Mouse (Mus musculus) limb, embryonic 13.5 days (tissue): ENCODE data around the gene Gltp. TPM values are rescaled to one million over a fixed set of nuclear protein-coding genes. Genes with fewer than 3 reads are reported as not detected.

Experiments
- ATAC-seq: fragments of 200-750 bp; cut with Nextera tagmentation; 2 replicates; pipeline ENCODE4 v1.8.0; 2017; ENCODE audit warnings: low read depth, moderate number of reproducible peaks, moderate TSS enrichment; ENCODE audit not compliant: low FRiP score
- H3K27ac ChIP-seq: fragments of 300-500 bp; sonication (generic); 2 replicates; pipeline ENCODE4 v1.5.1; 2015; ENCODE audit warnings: inconsistent platforms, mild to moderate bottlenecking, moderate library complexity
- H3K27me3 ChIP-seq: fragments of 300-500 bp; sonication (generic); 2 replicates; pipeline ENCODE4 v1.6.1; 2015; ENCODE audit warnings: mild to moderate bottlenecking, inconsistent platforms
- H3K36me3 ChIP-seq: fragments of 300-500 bp; sonication (generic); 2 replicates; pipeline ENCODE4 v1.6.1; 2015; ENCODE audit warnings: inconsistent platforms, mild to moderate bottlenecking, moderate library complexity
- H3K4me1 ChIP-seq: fragments of 300-500 bp; sonication (generic); 2 replicates; pipeline ENCODE4 v1.6.1; 2015; ENCODE audit warnings: inconsistent platforms
- H3K4me2 ChIP-seq: fragments of 300-500 bp; sonication (generic); replicated peaks from 2 replicates; pipeline ENCODE4 v1.6.1; 2015; ENCODE audit warnings: inconsistent platforms, mild to moderate bottlenecking, moderate library complexity
- H3K4me3 ChIP-seq: fragments of 300-500 bp; sonication (generic); 2 replicates; pipeline ENCODE4 v1.5.1; 2015; ENCODE audit warnings: moderate library complexity, mild to moderate bottlenecking, inconsistent platforms
- H3K9ac ChIP-seq: fragments of 300-500 bp; sonication (generic); 2 replicates; pipeline ENCODE4 v1.6.1; 2015; ENCODE audit warnings: mild to moderate bottlenecking, inconsistent platforms
- H3K9me3 ChIP-seq: fragments of 300-500 bp; sonication (generic); 2 replicates; pipeline ENCODE4 v1.6.1; 2016; ENCODE audit warnings: inconsistent platforms
- WGBS: fragments of 180-500 bp; shearing (Covaris S2); methylation state at CpG from one replicate; pipeline ENCODE4 v1.1.7; 2015; 5-methylcytosine and 5-hydroxymethylcytosine counted together
- polyA plus RNA-seq: library from polyadenylated mRNA; unstranded; fragments of >200 nt; fragmentation: Nextera tagmentation; extraction: Ambion mirVana; gene quantifications from 2 replicates; pipeline ENCODE4 v1.2.1, GENCODE M21; 2015

The Gltp gene
- polyA plus RNA-seq, 1 experiment from 2014 or later: 95.1 TPM

DNA sequence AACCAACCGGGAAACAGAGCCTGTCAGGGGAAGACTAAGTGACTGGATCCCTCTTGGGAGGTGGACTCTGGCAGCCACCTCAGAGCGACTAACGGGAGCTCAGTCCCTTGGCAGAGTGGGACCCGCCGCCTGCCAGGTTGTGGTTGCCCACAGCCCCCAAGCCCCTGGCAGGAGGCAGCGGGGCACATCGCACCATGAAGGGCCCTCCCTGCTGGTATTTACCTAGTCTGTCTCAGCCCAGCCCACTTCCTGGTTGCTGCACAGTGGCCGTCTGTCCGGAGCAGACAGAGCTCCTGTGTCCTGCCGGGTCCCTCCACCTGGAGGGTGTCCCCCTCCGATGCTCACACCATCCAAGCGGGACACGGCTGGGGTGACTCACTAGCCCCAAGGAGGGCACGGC lies 39.8 kb downstream of the Gltp start:
- no peaks in the 10 kb centered on the region for H3K36me3 ChIP-seq
- H3K9me3 ChIP-seq: no peaks in the 10 kb centered on the region
- H3K27me3 ChIP-seq: peaks cover 15% of the 10 kb centered on the region
- H3K4me1 ChIP-seq: peaks cover 39% of the 10 kb centered on the region
- 38% methylated on average over 14 of the region's 14 CpGs for WGBS
- H3K4me2 ChIP-seq: peak overlapping the region; percentile 11; the same call in 1 of the 2 replicates
- peak overlapping the region; percentile 48 for H3K27ac ChIP-seq
- no peak overlapping the region for H3K9ac ChIP-seq
- no peak overlapping the region for H3K4me3 ChIP-seq
- peak; percentile 37 for ATAC-seq

DNA sequence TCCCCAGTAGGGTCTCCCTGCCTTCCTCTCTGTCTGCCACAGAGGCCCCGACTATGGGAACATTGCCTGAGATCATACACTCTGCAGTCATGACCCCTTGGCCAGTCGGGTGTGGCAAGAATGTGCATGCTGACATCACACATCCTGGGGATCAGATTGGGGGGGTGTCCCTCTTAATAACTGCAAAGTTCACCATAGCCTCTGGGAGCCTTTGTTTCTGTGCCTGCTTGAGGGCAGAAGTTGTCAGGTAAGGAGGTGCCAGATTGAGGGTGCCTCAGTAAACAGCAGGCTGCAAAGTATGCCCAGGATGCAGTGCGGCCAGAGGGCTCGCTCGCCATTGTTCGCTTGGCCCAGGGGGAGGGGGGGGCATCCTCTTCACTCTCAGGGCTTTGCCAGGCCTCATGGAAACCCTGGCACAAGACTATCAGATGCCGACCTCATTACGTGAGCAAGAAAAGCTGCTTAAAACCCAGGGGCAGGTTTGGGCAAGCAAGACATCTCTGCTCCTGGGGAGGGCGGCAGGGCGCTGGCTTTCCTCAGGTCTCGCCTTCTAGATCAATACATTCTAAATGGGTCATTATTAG lies 42.0 kb downstream of the Gltp start:
- no peak overlapping the region for H3K4me2 ChIP-seq
- H3K4me1 ChIP-seq: peaks cover 45% of the 10 kb centered on the region
- 0 out of 2 replicates have a peak, but pooled peaks cover 5% of the 10 kb centered on the region for H3K27me3 ChIP-seq
- H3K27ac ChIP-seq: no peak overlapping the region
- H3K9ac ChIP-seq: no peak overlapping the region; the same call in 1 of the 2 replicates
- 74% methylated on average over 11 of the region's 11 CpGs for WGBS
- H3K36me3 ChIP-seq: no peaks in the 10 kb centered on the region
- H3K9me3 ChIP-seq: no peaks in the 10 kb centered on the region
- no peak for ATAC-seq
- H3K4me3 ChIP-seq: no peak overlapping the region

DNA sequence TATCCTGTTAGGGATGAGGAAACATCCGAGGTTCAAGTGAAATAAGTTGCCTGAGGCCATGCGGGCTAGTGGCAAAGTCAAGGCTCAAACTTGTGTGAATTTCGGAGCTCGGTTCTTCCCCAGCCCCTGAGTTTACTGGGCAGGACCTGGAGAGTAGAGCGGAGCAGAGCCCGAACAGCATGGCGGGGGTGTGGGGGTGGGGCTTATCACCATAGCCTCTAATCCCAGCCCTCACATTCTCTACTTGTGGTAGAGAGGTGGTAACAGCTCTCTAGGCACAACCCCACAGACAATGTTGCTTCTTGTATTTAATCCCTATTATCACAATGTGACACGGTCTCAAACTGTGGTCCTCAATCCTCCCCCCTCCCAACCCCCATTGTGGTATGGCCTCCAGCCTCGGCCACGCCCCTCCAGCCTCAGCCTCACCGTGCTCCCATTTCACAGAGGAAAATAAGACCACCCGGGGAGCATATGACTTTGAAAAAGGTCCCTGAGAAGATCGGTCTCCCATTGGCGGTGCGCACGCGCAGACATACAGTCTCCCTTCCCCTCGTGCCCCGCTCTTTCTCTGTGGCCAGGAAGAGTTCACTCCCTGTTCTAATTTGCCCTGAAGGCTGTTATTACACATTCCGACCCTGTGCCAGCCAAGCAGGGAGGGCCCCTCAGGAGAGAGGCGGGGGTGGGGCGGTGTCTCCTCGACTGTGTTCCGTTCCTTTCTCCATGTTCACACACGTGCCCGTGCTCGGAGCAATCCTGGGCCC lies 43.4 kb downstream of the Gltp start:
- Histone ChIP-seq H3K4me3 (peak overlapping the region; percentile 31), H3K4me1 (peaks cover 45% of the 10 kb centered on the region), H3K27ac (no peak overlapping the region; the same call in none of the 2 replicates), H3K9me3 (no peaks in the 10 kb centered on the region), H3K9ac (peak overlapping the region; percentile 32; the same call in 1 of the 2 replicates), H3K36me3 (no peaks in the 10 kb centered on the region), H3K4me2 (peak overlapping the region; percentile 61), H3K27me3 (0 out of 2 replicates have a peak, but pooled peaks cover 3% of the 10 kb centered on the region)
- peak; percentile 62 for ATAC-seq
- 1% methylated on average over 27 of the region's 27 CpGs for WGBS

DNA sequence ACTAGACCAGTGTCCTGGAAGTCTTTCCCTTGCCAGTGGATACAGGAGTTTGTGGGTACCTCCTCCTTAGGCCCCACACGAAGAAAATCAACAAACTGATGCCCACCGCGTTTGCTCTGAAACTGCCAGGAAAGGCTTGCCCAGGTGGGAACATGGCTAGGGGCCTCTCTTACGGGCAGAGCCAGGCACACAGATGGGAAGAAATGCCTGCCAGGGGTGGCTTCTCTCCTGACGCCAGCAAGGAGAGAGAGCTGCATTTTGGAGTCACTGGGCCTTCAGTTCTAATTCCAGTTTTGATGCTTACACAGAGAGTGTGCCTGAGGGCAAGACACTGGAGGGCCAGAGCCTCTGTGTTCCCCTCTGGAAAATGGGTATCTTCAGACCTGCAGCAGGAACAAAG lies 44.9 kb downstream of the Gltp start:
- ATAC-seq: no peak
- Histone ChIP-seq H3K9me3 (no peaks in the 10 kb centered on the region), H3K27me3 (peaks cover 5% of the 10 kb centered on the region), H3K4me3 (no peak overlapping the region), H3K9ac (no peak overlapping the region), H3K4me2 (no peak overlapping the region), H3K27ac (no peak overlapping the region), H3K4me1 (peaks cover 36% of the 10 kb centered on the region), H3K36me3 (no peaks in the 10 kb centered on the region)
- 82% methylated on average over 5 of the region's 5 CpGs for WGBS

DNA sequence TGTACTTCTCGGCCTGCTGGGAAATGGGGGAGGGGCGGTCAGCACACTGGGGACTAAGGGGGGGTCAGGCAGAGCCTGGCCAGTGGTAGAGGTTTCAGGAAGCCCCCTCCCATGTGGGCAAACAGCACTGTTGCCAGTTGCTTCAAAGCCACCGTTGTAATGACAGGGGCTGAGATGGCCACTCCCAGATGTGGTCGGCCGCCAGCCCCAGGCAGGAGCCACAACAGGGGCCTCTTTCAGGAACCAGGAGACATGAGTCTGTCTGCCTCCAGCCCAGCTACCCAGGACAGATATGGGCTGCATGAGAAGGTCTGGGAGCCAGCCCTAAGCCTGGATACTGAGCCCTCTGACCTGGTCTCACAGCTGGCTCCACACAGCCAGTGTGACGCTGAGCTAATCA lies 45.9 kb downstream of the Gltp start:
- H3K27ac ChIP-seq: no peak overlapping the region

DNA sequence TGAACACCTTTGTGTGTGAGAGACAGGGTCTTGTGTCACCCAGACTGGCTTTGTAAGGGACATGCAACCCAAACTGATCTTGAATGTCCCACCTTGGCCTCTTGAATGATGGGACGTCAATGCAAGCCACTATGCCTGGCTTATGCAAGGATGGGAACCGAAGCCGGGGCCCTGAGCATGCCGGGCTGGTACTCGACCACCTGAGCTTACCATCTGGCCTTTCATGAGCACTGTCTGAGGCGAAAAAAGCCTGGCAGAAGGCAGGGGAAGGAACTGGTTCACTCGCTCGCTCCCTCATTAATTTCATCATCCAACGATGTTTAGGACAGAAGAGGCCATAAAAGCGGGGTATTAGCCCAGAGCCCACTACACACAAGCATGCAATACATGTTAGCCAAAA lies 50.0 kb downstream of the Gltp start:
- Histone ChIP-seq H3K4me1 (peaks cover 17% of the 10 kb centered on the region), H3K9ac (no peak overlapping the region), H3K27ac (no peak overlapping the region), H3K4me2 (no peak overlapping the region), H3K36me3 (no peaks in the 10 kb centered on the region), H3K9me3 (no peaks in the 10 kb centered on the region), H3K27me3 (peaks cover 42% of the 10 kb centered on the region), H3K4me3 (no peak overlapping the region)
- no peak for ATAC-seq
- WGBS: 73% methylated on average over 10 of the region's 10 CpGs

More for the DNA sequence above, 45.9 kb downstream of the Gltp start:
- no peaks in the 10 kb centered on the region for H3K9me3 ChIP-seq
- WGBS: 38% methylated on average over 6 of the region's 6 CpGs
- H3K36me3 ChIP-seq: no peaks in the 10 kb centered on the region
- 0 out of 2 replicates have a peak overlapping the region, but pooled peaks have one; percentile 13 for H3K9ac ChIP-seq
- H3K4me2 ChIP-seq: no peak overlapping the region
- H3K27me3 ChIP-seq: peaks cover 9% of the 10 kb centered on the region
- peaks cover 29% of the 10 kb centered on the region for H3K4me1 ChIP-seq
- no peak for ATAC-seq
- H3K4me3 ChIP-seq: no peak overlapping the region

DNA sequence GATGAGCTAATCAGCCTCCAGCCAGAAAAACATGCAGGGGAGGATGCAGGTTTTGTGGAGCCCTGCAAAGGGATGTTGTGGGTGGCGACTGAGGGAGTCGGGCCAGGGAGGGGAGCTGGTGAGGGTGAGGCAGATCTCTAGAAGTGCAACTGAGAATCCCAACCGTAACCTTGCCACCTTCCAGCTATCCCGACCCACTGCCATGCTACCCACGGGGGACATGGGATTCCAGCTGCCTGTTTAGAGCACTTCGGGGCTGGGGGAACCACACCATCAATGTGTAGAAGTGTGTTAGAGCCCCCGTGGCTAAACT lies 51.2 kb downstream of the Gltp start:
- Histone ChIP-seq H3K4me1 (peaks cover 10% of the 10 kb centered on the region), H3K27me3 (peaks cover 43% of the 10 kb centered on the region), H3K9ac (no peak overlapping the region), H3K4me2 (peak overlapping the region; percentile 55), H3K27ac (no peak overlapping the region), H3K36me3 (no peaks in the 10 kb centered on the region), H3K9me3 (no peaks in the 10 kb centered on the region), H3K4me3 (peak overlapping the region; percentile 17; the same call in 1 of the 2 replicates)
- ATAC-seq: peak; percentile 51; the same call in 1 of the 2 replicates
- 29% methylated on average over 7 of the region's 7 CpGs for WGBS

DNA sequence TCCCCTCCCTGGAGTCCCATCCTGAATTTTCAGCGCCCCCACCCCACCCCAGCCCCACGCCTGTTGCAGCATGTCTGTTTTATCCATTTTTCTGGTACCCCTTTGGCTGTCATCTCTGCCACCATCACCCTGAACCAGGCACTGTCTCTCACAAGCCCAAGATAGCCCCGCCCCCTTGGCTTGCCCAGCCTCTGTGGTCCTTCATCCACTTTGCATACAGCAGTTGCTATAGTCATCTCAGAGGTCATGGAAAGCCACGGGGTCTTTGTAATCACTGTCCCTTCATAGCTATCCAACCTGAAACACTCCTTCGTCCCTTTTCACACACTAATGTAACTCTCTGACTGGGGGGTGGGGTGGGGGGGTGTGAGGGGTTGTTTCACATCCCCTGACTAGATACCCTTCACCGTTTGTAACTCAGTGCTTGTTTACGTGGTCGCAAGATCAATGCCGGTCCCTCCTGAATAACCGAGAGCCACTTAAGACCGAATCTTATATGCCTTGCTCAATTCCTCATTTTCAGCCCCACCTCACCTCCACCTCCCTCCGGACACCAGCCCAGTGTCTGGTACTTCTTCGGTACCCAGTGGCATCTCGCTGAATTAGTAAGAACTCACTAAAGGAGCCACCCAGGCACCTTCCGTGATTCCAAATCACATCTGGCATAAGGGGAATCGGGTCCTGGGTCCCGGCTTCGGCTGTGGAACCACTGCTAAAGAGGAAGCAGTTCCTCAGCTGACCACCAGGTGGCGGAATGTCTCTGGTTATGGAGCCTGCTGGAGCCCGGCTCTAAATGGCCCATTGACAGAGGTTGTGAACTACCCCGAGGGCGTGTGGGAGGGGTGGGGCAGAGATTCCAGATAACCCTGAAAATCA lies 51.8 kb downstream of the Gltp start:
- peak overlapping the region; percentile 55 for H3K4me2 ChIP-seq
- H3K4me3 ChIP-seq: peak overlapping the region; percentile 17; the same call in 1 of the 2 replicates
- peaks cover 43% of the 10 kb centered on the region for H3K27me3 ChIP-seq
- peak overlapping the region; percentile 48; the same call in 1 of the 2 replicates for H3K9ac ChIP-seq
- H3K27ac ChIP-seq: no peak overlapping the region
- peak; percentile 64; the same call in 1 of the 2 replicates for ATAC-seq
- WGBS: 11% methylated on average over 22 of the region's 22 CpGs
- H3K36me3 ChIP-seq: no peaks in the 10 kb centered on the region
- H3K4me1 ChIP-seq: peaks cover 8% of the 10 kb centered on the region
- no peaks in the 10 kb centered on the region for H3K9me3 ChIP-seq

DNA sequence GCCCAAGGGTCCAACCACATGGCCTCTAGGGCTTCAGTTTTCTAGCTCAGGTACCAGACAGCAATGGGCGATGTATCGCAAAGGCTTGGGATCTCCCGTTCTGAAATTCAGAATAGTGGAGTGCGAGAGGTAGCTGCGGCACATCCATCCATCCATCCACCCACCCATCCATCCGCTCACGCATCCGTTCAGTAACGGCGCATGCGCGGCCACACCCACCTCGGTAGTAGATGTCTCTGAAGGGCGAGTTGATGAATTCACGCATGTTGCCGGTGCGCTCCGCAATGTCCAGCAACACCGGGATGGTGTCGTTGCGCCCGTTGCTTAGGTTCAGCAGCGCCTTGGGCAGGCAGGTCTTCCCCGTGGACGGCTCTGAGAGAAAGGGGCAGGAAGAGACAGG lies 54.7 kb downstream of the Gltp start:
- Histone ChIP-seq H3K27ac (no peak overlapping the region), H3K4me2 (no peak overlapping the region), H3K27me3 (peaks cover 38% of the 10 kb centered on the region), H3K4me3 (no peak overlapping the region), H3K4me1 (peaks cover 8% of the 10 kb centered on the region), H3K36me3 (no peaks in the 10 kb centered on the region), H3K9ac (no peak overlapping the region), H3K9me3 (no peaks in the 10 kb centered on the region)
- no peak for ATAC-seq
- WGBS: 81% methylated on average over 25 of the region's 25 CpGs

DNA sequence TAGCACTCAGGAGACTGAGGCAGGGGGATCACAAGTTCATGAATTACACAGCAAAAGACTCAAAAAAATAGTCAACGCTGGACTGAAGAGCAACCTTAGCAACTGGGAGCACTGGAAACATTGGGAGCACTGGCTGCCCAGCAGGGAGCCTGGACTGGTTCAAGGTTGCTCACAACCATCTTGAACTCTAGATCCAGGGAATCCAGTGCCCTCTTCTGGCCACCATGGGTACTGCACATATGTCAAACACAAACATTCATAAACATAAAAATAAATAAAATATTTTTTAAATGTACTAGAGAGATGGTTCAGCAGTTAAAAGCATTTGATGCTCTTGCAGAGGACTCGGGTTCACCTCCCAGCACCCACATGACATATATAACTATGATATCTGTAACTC lies 59.4 kb downstream of the Gltp start:
- H3K4me1 ChIP-seq: no peaks in the 10 kb centered on the region
- no peak overlapping the region for H3K4me3 ChIP-seq
- no peaks in the 10 kb centered on the region for H3K9me3 ChIP-seq
- ATAC-seq: no peak
- H3K36me3 ChIP-seq: peaks cover 12% of the 10 kb centered on the region; the same call in 1 of the 2 replicates
- peaks cover 6% of the 10 kb centered on the region for H3K27me3 ChIP-seq
- H3K4me2 ChIP-seq: no peak overlapping the region
- WGBS: 54% methylated on average over 2 of the region's 2 CpGs
- no peak overlapping the region for H3K27ac ChIP-seq
- H3K9ac ChIP-seq: no peak overlapping the region

DNA sequence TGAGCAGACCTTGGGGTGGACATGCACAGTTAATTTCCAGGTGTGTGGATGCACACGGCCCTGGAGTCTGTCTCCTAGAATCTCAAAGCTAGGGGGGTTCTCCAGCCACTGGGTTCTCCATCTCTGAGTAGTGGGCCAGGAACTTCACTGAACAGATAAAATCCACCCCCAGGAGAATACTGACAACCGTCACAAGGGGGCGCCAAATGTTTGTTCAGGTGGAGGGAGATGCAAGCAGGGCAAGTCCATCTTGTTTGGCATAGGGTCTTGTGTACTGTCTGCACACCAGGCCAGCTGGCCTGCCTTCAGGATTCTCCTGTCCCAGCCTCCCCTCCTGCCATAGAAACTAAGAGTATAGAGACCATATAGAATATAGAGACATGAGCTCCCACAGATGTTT lies 65.2 kb downstream of the Gltp start:
- peaks cover 12% of the 10 kb centered on the region; the same call in 1 of the 2 replicates for H3K36me3 ChIP-seq
- no peaks in the 10 kb centered on the region for H3K9me3 ChIP-seq
- no peak overlapping the region for H3K4me3 ChIP-seq
- H3K4me2 ChIP-seq: no peak overlapping the region
- ATAC-seq: no peak
- 23% methylated on average over 3 of the region's 3 CpGs for WGBS
- H3K9ac ChIP-seq: no peak overlapping the region
- peaks cover 12% of the 10 kb centered on the region; the same call in 1 of the 2 replicates for H3K27me3 ChIP-seq
- H3K27ac ChIP-seq: no peak overlapping the region
- no peaks in the 10 kb centered on the region for H3K4me1 ChIP-seq

DNA sequence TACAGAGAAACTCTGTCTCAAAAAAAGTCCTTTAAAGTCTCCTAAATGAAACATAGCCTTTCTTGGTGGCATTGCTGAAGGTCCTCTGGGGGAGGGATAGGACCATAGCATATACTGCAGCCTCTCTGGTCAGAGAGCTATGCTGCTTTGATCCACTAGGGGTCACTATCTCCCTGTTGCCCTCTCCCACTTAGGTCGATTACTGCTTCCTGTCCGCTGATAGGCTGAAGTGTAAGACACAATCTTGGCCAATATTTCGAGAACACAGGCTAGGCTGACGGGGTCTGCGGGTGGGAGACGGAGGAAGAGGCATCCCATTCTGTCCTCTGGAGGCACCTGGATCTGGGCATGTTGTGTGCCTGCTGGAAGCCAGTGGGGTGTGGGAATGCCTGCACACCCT lies 70.5 kb downstream of the Gltp start:
- peaks cover 12% of the 10 kb centered on the region; the same call in 1 of the 2 replicates for H3K27me3 ChIP-seq
- no peak overlapping the region for H3K4me2 ChIP-seq
- H3K9me3 ChIP-seq: no peaks in the 10 kb centered on the region
- H3K27ac ChIP-seq: no peak overlapping the region
- H3K9ac ChIP-seq: no peak overlapping the region
- H3K4me3 ChIP-seq: no peak overlapping the region
- no peaks in the 10 kb centered on the region for H3K36me3 ChIP-seq
- no peaks in the 10 kb centered on the region for H3K4me1 ChIP-seq
- no peak for ATAC-seq
- WGBS: 47% methylated on average over 6 of the region's 6 CpGs
